Mouse (Mus musculus): ENCODE results near the gene Adcy6.

DNA sequence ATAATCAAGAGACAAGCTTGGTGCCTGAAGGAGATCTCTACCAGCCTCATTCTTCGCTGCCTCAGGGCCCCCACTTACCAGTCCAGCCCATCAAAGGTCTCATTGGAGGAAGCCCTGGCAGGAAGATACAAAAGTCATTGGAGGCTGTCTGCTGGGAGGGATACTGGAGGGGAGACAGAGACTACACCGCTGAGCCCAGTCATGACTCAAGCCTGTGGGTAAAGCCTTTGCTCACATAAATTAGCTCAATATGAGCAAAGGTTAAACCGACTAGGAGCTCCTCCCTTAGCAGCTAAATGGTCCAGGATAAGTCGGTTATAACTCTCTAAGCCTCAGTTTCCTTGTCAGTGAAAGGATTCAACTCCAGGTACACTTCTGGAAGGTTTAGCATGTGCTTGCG lies 14.8 kb downstream of the Adcy6 start:
- no peak for TF ChIP-seq CTCF (conservative IDR thresholded peaks at IDR 0.05; ENCODE audit: low read length)
- no peak for TF ChIP-seq POU5F1 (IDR thresholded peaks at IDR 0.05; ENCODE audit: borderline replicate concordance, low read length)
- no peak for TF ChIP-seq NANOG (IDR thresholded peaks at IDR 0.05; ENCODE audit: borderline replicate concordance, low read length)

Measured in E14TG2a.4 (cell line).